Mouse (Mus musculus) macrophage (primary cell): ENCODE results near the gene Gart. TPM values are rescaled to one million over a fixed set of nuclear protein-coding genes. Genes with fewer than 3 reads are reported as not detected.
A peak's percentile ranks its signal among the peaks of the same experiment; 100 is the strongest.
"Not testable (repeated sequence)": the region's sequence is repeated elsewhere in the genome, so short reads cannot be mapped to it uniquely, and the experiment has no call there.

Source experiments
- H3K27ac ChIP-seq: fragments of 350-480 bp; formaldehyde crosslinking; 2 replicates; pipeline ENCODE4 v1.9.0; 2021
- H3K36me3 ChIP-seq: fragments of 350-480 bp; formaldehyde crosslinking; 2 replicates; pipeline ENCODE4 v1.9.0; 2021; ENCODE audit errors: inconsistent target
- H3K4me3 ChIP-seq: fragments of 350-480 bp; formaldehyde crosslinking; 2 replicates; pipeline ENCODE4 v1.9.0; 2021; ENCODE audit errors: inconsistent target
- H3K79me2 ChIP-seq: fragments of 350-480 bp; formaldehyde crosslinking; 2 replicates; pipeline ENCODE4 v1.9.0; 2021; ENCODE audit errors: inconsistent target
- WGBS: methylation state at CpG from one replicate; pipeline ENCODE4 v1.1.7; 2026; ENCODE audit warnings: inconsistent platforms; ENCODE audit not compliant: missing documents; 5-methylcytosine and 5-hydroxymethylcytosine counted together
- polyA plus RNA-seq: library from polyadenylated mRNA; stranded (reverse); fragments of 250-400 nt; gene quantifications from 3 replicates; pipeline ENCODE4 v1.2.4, GENCODE M21; 2018; ENCODE audit warnings: inconsistent platforms

Gart gene
- polyA plus RNA-seq, 1 experiment from 2014 or later: 25.7 TPM

GRCm38 (mm10) chr16:91661397-91661796, 14.6 kb upstream of the Gart start:
- Histone ChIP-seq H3K79me2 (peaks cover 100% of the 10 kb centered on the region), H3K4me3 (no peak overlapping the region), H3K36me3 (peaks cover 92% of the 10 kb centered on the region), H3K27ac (no peak overlapping the region)
- 80% methylated on average over 1 of the region's 1 CpGs for WGBS

GRCm38 (mm10) chr16:91659798-91660197, 13.0 kb upstream of the Gart start:
- 98% methylated on average over 20 of the region's 20 CpGs for WGBS
- Histone ChIP-seq H3K4me3 (no peak overlapping the region), H3K27ac (no peak overlapping the region), H3K79me2 (peaks cover 100% of the 10 kb centered on the region), H3K36me3 (peaks cover 94% of the 10 kb centered on the region)

- H3K4me3 ChIP-seq: no peak overlapping the region
- peaks cover 94% of the 10 kb centered on the region for H3K36me3 ChIP-seq
- 96% methylated on average over 5 of the region's 5 CpGs for WGBS
- H3K79me2 ChIP-seq: peaks cover 100% of the 10 kb centered on the region
- H3K27ac ChIP-seq: no peak overlapping the region
Measured at GRCm38 (mm10) chr16:91658471-91658870, 11.7 kb upstream of the Gart start.

DNA sequence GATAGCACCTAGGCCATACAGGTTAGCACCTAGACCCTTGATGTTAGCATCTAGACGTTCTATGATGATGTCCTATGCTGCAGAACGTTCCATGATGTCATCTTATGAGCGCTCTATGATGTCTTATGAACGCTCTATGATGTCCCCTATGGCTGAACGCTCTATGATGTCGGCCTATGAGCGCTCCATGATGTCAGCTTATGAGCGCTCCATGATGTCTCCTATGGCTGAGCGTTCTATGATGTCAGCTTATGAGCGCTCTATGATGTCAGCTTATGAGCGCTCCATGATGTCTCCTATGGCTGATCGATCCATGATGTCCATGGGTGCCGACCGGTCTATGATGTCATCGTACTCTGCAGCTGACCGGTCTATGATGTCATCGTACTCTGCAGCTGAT, 10.5 kb upstream of the Gart start:
- no peak overlapping the region for H3K27ac ChIP-seq
- H3K4me3 ChIP-seq: no peak overlapping the region
- peaks cover 100% of the 10 kb centered on the region for H3K79me2 ChIP-seq
- WGBS: 92% methylated on average over 17 of the region's 17 CpGs
- H3K36me3 ChIP-seq: peaks cover 92% of the 10 kb centered on the region

DNA sequence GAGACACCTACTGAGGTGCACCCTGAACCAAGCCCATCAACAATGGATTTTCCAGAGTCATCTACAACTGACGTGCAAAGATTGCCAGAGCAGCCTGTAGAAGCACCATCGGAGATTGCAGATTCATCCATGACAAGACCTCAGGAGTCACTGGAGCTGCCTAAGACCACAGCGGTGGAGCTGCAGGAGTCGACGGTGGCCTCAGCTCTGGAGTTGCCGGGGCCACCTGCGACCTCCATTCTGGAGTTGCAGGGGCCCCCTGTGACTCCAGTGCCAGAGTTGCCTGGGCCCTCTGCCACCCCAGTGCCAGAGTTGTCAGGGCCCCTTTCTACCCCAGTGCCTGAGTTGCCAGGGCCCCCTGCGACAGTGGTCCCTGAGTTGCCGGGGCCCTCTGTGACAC, 8.5 kb upstream of the Gart start:
- peaks cover 100% of the 10 kb centered on the region for H3K79me2 ChIP-seq
- H3K36me3 ChIP-seq: peaks cover 86% of the 10 kb centered on the region
- WGBS: 97% methylated on average over 9 of the region's 9 CpGs
- no peak overlapping the region for H3K4me3 ChIP-seq
- no peak overlapping the region for H3K27ac ChIP-seq

DNA sequence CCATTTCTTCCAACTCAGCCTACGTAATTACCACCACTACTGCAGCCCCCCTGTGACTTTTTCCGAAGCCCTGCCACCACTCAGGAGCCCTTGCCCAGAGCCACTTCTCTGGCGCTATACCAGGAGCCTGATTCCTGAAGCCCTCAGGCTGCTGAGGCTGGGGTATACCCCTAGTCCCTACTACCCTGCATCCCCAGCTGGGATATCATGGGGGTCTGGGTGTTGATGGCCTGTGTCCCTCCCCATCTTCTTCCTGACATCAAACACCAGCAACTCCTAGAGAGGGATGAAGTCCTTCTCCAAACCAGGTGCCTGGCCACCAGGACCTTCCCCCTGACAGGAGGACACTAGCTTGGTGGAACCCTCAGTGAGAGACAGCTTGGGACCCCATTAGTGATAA, 5.4 kb upstream of the Gart start:
- H3K4me3 ChIP-seq: no peak overlapping the region
- 94% methylated on average over 3 of the region's 3 CpGs for WGBS
- H3K36me3 ChIP-seq: peaks cover 57% of the 10 kb centered on the region
- H3K79me2 ChIP-seq: peaks cover 95% of the 10 kb centered on the region
- no peak overlapping the region for H3K27ac ChIP-seq

DNA sequence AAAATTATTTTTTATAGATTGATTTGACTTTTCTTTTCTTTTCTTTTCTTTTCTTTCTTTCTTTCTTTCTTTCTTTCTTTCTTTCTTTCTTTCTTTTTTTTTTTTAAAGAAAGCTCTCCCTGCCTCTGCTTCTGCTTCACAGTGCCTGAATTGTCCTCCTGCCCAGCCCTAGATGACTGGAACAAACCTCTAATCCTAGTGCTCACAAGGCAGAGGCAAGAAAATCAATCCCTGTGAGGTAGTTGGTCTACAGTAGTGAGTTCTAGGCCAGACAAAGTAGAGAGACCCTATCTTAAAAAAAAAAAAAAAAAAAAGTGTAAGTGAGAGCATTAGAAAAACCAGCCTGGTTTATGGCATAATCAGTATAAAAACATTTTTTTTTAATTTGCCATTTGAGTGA, 3.0 kb upstream of the Gart start:
- Histone ChIP-seq H3K4me3 (peak overlapping the region; percentile 87; the same call in 1 of the 2 replicates), H3K79me2 (peaks cover 88% of the 10 kb centered on the region), H3K27ac (no peak overlapping the region), H3K36me3 (peaks cover 33% of the 10 kb centered on the region)

GRCm38 (mm10) chr16:91649246-91649645, 2.5 kb upstream of the Gart start:
- Histone ChIP-seq H3K4me3 (peak overlapping the region; percentile 87), H3K79me2 (peaks cover 88% of the 10 kb centered on the region), H3K27ac (no peak overlapping the region), H3K36me3 (peaks cover 28% of the 10 kb centered on the region)
- 60% methylated on average over 3 of the region's 3 CpGs for WGBS

- 0% methylated on average over 23 of the region's 25 CpGs for WGBS
- peak overlapping the region; percentile 99 for H3K27ac ChIP-seq
Measured at GRCm38 (mm10) chr16:91648220-91648550, 1.4 kb upstream of the Gart start.

GRCm38 (mm10) chr16:91647461-91648219, 888 bp upstream of the Gart start, which contains the start of gene Son:
Gene Son, plus strand, starts transcription at chr16:91647506.
- H3K4me3 ChIP-seq: peak within 1 kb of the TSS; percentile 87
- peaks cover 88% of the 10 kb centered on the region for H3K79me2 ChIP-seq
- WGBS: under 1% methylated on average over 57 of the region's 70 CpGs
- H3K36me3 ChIP-seq: peaks cover 13% of the 10 kb centered on the region
- H3K27ac ChIP-seq: peak within 1 kb of the TSS; percentile 99

More at GRCm38 (mm10) chr16:91648220-91648550, 1.4 kb upstream of the Gart start:
- Histone ChIP-seq H3K79me2 (peaks cover 88% of the 10 kb centered on the region), H3K4me3 (peak overlapping the region; percentile 87), H3K36me3 (peaks cover 18% of the 10 kb centered on the region)

GRCm38 (mm10) chr16:91645995-91646602, 653 bp downstream of the Gart start:
- H3K36me3 ChIP-seq: 0 out of 2 replicates have a peak, but pooled peaks cover 6% of the 10 kb centered on the region
- peak overlapping the region; percentile 81 for H3K4me3 ChIP-seq
- WGBS: under 1% methylated on average over 11 of the region's 11 CpGs
- peak overlapping the region; percentile 46 for H3K27ac ChIP-seq
- peaks cover 83% of the 10 kb centered on the region for H3K79me2 ChIP-seq

- H3K36me3 ChIP-seq, H3K27ac ChIP-seq: not testable (repeated sequence)
- no CpG with 5 or more reads among the region's 2 CpGs for WGBS
- Histone ChIP-seq H3K79me2 (peaks cover 76% of the 10 kb centered on the region), H3K4me3 (peak overlapping the region; percentile 81; the same call in 1 of the 2 replicates)
Measured at GRCm38 (mm10) chr16:91645420-91645819, 1.3 kb downstream of the Gart start.

DNA sequence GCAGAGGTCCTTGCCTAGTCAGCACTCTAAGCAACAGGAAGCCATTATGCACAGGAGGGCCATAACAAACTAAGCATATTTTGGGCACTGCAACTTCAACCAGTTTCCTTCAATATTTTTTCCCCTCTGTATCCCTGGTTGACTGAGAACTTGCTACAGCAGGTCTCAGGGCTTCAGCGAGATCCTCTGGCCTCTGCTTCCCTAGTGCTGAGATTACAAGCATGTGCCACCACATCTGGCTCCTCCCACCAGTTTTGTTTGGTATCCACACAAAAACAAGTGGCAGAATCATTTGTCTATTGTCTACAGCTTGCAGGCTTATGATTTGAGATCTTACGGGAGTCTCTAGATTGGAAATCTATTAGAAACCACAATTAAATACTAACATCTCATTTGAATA, 1.9 kb downstream of the Gart start:
- WGBS: 73% methylated on average over 2 of the region's 2 CpGs
- H3K79me2 ChIP-seq: peaks cover 71% of the 10 kb centered on the region
- peaks cover 11% of the 10 kb centered on the region; the same call in 1 of the 2 replicates for H3K36me3 ChIP-seq
- H3K4me3 ChIP-seq: no peak overlapping the region
- H3K27ac ChIP-seq: no peak overlapping the region

- Histone ChIP-seq H3K36me3 (peaks cover 34% of the 10 kb centered on the region; the same call in 1 of the 2 replicates), H3K79me2 (peaks cover 35% of the 10 kb centered on the region), H3K27ac (no peak overlapping the region), H3K4me3 (no peak overlapping the region)
- WGBS: 80% methylated on average over 8 of the region's 8 CpGs
Measured at GRCm38 (mm10) chr16:91640171-91640570, 6.6 kb downstream of the Gart start.

DNA sequence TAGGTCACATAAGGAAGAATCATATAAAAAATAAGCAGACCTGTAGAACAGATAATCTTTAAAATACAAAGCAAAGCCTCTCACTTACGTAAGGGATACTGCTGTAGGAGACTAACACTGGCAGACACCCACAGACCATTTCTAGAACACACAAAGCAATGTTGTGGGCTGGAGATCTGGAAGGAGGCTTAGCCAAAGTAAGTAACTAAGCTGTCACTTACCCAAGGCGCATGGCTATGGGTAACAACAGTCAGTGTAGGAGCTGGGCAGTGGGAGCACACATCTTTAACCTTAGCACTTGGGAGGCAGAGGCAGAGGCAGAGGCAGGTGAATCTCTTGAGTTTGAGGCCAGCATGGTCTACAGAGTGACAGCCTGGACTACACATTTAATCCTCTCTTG, 7.1 kb downstream of the Gart start:
- H3K79me2 ChIP-seq: peaks cover 30% of the 10 kb centered on the region
- 97% methylated on average over 2 of the region's 2 CpGs for WGBS
- H3K27ac ChIP-seq: no peak overlapping the region
- H3K36me3 ChIP-seq: peaks cover 34% of the 10 kb centered on the region; the same call in 1 of the 2 replicates
- no peak overlapping the region for H3K4me3 ChIP-seq
